Mouse (Mus musculus) embryo, embryonic 11.5 days (tissue): ENCODE measurements around the gene Hes7.

Experiments
- DNase-seq: peaks from one replicate; pipeline ENCODE4 v3.0.0-alpha.2; 2012; ENCODE audit warnings: low read depth, low spot score

The Hes7 gene

GRCm38 (mm10) chr11:69147546-69147945 lies 27.3 kb downstream of the Hes7 start:
- no peak for DNase-seq

GRCm38 (mm10) chr11:69148451-69148960 lies 28.3 kb downstream of the Hes7 start:
- DNase-seq: no peak

GRCm38 (mm10) chr11:69149728-69150127 lies 29.5 kb downstream of the Hes7 start:
- DNase-seq: no peak

- peak; percentile 52 for DNase-seq
These were observed 30.2 kb downstream of the Hes7 start for GRCm38 (mm10) chr11:69150444-69150843.

- no peak for DNase-seq
These were observed 30.8 kb downstream of the Hes7 start for GRCm38 (mm10) chr11:69151004-69151403.

DNA sequence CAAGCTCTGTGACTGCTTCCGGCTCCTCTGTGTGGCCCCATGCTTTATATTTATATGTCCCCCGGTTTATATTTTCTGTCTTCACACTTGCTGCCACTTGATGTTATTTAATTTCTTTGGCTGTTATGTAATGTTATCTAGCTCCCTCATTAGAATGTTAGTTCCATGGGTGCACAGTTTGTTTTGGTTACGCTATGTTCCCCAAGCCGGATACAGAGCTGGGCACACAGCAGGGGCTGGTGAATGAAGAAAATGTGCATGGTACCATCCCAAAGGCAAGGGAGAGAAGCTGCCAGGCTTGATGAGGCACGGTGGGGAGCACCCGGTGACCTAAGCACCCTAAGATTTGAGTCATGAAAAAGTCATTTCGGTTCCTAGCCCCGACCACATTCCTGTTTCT lies 33.6 kb downstream of the Hes7 start:
- no peak for DNase-seq

GRCm38 (mm10) chr11:69155351-69155750 lies 35.1 kb downstream of the Hes7 start:
- no peak for DNase-seq

- DNase-seq: no peak
These were observed 36.6 kb downstream of the Hes7 start, which contains the start of gene Alox12b for GRCm38 (mm10) chr11:69156800-69157199. Alox12b (plus strand) TSS chr11:69156989.

DNA sequence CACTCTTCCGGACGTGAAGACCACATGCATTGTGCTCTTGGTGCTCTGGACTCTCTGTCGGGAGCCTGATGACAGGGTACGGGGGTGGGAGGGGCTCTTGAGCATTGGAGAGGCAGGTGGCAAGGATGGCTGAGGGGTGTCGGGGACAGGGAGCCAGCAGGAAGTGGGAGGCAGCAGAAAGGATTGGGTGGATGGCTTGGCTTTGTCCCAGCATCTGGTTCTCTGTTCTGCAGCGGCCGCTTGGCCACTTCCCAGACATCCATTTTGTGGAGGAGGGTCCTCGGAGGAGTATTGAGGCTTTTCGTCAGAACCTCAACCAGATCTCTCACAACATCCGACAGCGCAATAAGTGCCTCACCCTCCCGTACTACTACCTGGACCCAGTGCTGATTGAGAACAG lies 49.1 kb downstream of the Hes7 start:
- no peak for DNase-seq

- peak; percentile 35 for DNase-seq
These were observed 51.4 kb downstream of the Hes7 start for GRCm38 (mm10) chr11:69171626-69172025.

DNA sequence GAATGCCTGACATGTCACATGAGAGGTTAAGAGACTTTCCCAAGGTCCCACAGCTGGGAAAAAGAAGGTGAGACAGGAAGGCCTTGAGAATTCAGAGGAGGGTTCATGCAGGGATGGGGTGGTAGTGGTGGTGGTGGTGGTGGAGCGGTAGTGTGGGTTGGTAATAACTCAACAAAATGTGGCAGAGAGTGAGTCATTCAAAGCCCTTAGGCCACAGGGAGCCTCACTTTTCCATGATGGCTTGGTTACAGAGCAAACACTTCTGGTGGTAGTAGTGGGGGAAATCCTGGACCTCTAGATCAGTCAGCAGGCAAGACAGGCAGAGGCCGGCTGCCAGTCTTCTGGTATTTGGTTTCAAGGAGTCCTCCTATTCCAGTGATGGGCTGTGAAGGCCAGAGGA lies 52.4 kb downstream of the Hes7 start:
- DNase-seq: no peak
